In the genomic region with DNA sequence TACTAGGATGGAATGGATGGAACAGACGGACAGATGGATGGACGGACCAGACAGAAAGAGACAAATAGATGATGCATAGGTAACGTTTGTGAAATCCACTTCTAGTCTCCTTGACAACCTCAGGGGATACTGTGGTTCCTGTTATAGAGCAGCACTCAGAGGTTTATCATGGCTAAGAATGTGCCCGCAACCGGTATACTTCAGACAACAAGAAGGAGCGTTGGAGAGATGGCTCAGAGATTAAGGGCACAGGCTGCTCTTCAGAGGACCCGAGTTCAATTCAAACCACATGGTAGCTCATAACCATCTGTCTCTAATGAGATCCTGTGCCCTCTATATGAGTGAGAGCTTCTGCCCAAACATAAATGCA, we compare ENCODE assay signal across 15 mouse cellular contexts. TPM values are rescaled to one million over a fixed set of nuclear protein-coding genes. Genes with fewer than 3 reads are reported as not detected.
DNase-seq lines count a peak whose midpoint lies in the region; ATAC-seq and TF ChIP-seq lines count a peak whose summit lies in the region.
"Had no signal": no experiment of that assay in that cellular context is flagged by ENCODE, and none has a peak within 500 bp of the region (broad histone marks: within the 10 kb centered on the region; RNA-seq: fewer than 3 reads in every experiment).

No protein-coding gene starts in this region.

- H3K9ac ChIP-seq in heart, embryonic 11.5 days (ENCODE audit: low read depth, low read length) = no peak overlapping the region
- H3K9ac ChIP-seq in limb, embryonic 11.5 days (ENCODE audit: low read length) = no peak overlapping the region
- H3K9ac ChIP-seq in hindbrain, postnatal 0 days (replicated peaks; ENCODE audit: low read length) = no peak overlapping the region
- no peak overlapping the region for H3K9ac ChIP-seq in neural tube, embryonic 14.5 days (replicated peaks; ENCODE audit: low read depth, low read length)
- H3K9ac ChIP-seq: lung, embryonic 15.5 days had no signal

- H3K27ac ChIP-seq in heart, embryonic 11.5 days (ENCODE audit: low read depth, low read length) = no peak overlapping the region
- H3K27ac ChIP-seq in heart, embryonic 10.5 days = no peak overlapping the region
- no peak overlapping the region for H3K27ac ChIP-seq in limb, embryonic 11.5 days (replicated peaks; ENCODE audit: low read depth, low read length)
- H3K27ac ChIP-seq in limb, embryonic 10.5 days = no peak overlapping the region
- no peak overlapping the region for H3K27ac ChIP-seq in hindbrain, postnatal 0 days
- H3K27ac ChIP-seq in neural tube, embryonic 14.5 days (ENCODE audit: low read depth, low read length) = no peak overlapping the region
- H3K27ac ChIP-seq: lung, embryonic 15.5 days had no signal

- ATAC-seq in heart, embryonic 11.5 days (replicated peaks; ENCODE audit: insufficient number of reproducible peaks, low FRiP score, low TSS enrichment) = no peak
- no peak for ATAC-seq in limb, embryonic 11.5 days (ENCODE audit: insufficient number of reproducible peaks, low FRiP score, low TSS enrichment, low read depth)
- ATAC-seq in hindbrain, postnatal 0 days = peak; percentile 62
- no peak; the same call in 1 of the 2 replicates for ATAC-seq in neural tube, embryonic 14.5 days (ENCODE audit: low read depth)

- peaks cover 2% of the 10 kb centered on the region; the same call in 1 of the 2 replicates for H3K27me3 ChIP-seq in heart, embryonic 11.5 days (ENCODE audit: control insufficient read depth, insufficient read depth, low read length)
- H3K27me3 ChIP-seq in heart, embryonic 10.5 days (ENCODE audit: insufficient read depth, poor library complexity, severe bottlenecking) = peaks cover 5% of the 10 kb centered on the region; the same call in 1 of the 2 replicates
- no peaks in the 10 kb centered on the region for H3K27me3 ChIP-seq in limb, embryonic 11.5 days (ENCODE audit: control insufficient read depth, insufficient read depth, low read length)
- H3K27me3 ChIP-seq in limb, embryonic 10.5 days (ENCODE audit: low read depth, poor library complexity, severe bottlenecking) = peaks cover 17% of the 10 kb centered on the region
- H3K27me3 ChIP-seq in hindbrain, postnatal 0 days (ENCODE audit: insufficient read depth, low read length) = no peaks in the 10 kb centered on the region
- no peaks in the 10 kb centered on the region for H3K27me3 ChIP-seq in neural tube, embryonic 14.5 days (ENCODE audit: control insufficient read depth, insufficient read depth, low read length)

- H3K4me1 ChIP-seq in heart, embryonic 11.5 days (ENCODE audit: control insufficient read depth, insufficient read depth, low read length) = no peaks in the 10 kb centered on the region
- H3K4me1 ChIP-seq in heart, embryonic 10.5 days = peaks cover 16% of the 10 kb centered on the region
- peaks cover 3% of the 10 kb centered on the region; the same call in 1 of the 2 replicates for H3K4me1 ChIP-seq in limb, embryonic 11.5 days (ENCODE audit: control insufficient read depth, insufficient read depth, low read length)
- H3K4me1 ChIP-seq in limb, embryonic 10.5 days = peaks cover 14% of the 10 kb centered on the region
- no peaks in the 10 kb centered on the region for H3K4me1 ChIP-seq in hindbrain, postnatal 0 days (ENCODE audit: insufficient read depth, low read length)
- no peaks in the 10 kb centered on the region for H3K4me1 ChIP-seq in neural tube, embryonic 14.5 days (ENCODE audit: control insufficient read depth, insufficient read depth, low read length)
- H3K4me1 ChIP-seq: lung, embryonic 15.5 days had no signal

- no peak overlapping the region for H3K4me3 ChIP-seq in heart, embryonic 11.5 days (ENCODE audit: low read depth, low read length)
- no peak overlapping the region for H3K4me3 ChIP-seq in heart, embryonic 10.5 days
- no peak overlapping the region for H3K4me3 ChIP-seq in limb, embryonic 11.5 days (ENCODE audit: low read depth, low read length)
- H3K4me3 ChIP-seq in limb, embryonic 10.5 days = no peak overlapping the region
- H3K4me3 ChIP-seq in hindbrain, postnatal 0 days (ENCODE audit: low read length) = peak overlapping the region; percentile 20; the same call in 1 of the 2 replicates
- H3K4me3 ChIP-seq in neural tube, embryonic 14.5 days (ENCODE audit: low read depth, low read length) = peak overlapping the region; percentile 1; the same call in 1 of the 2 replicates
- H3K4me3 ChIP-seq: lung, embryonic 15.5 days had no signal

- TF ChIP-seq CTCF in hindbrain, postnatal 0 days (IDR thresholded peaks at IDR 0.05; ENCODE audit: low read depth) = no peak

- H3K36me3 ChIP-seq in heart, embryonic 11.5 days (ENCODE audit: control insufficient read depth, insufficient read depth, low read length) = no peaks in the 10 kb centered on the region
- no peaks in the 10 kb centered on the region for H3K36me3 ChIP-seq in heart, embryonic 10.5 days
- no peaks in the 10 kb centered on the region for H3K36me3 ChIP-seq in limb, embryonic 11.5 days (ENCODE audit: control insufficient read depth, insufficient read depth, low read length)
- no peaks in the 10 kb centered on the region for H3K36me3 ChIP-seq in limb, embryonic 10.5 days
- no peaks in the 10 kb centered on the region for H3K36me3 ChIP-seq in hindbrain, postnatal 0 days (ENCODE audit: insufficient read depth, low read length)
- H3K36me3 ChIP-seq in neural tube, embryonic 14.5 days (ENCODE audit: control insufficient read depth, insufficient read depth, low read length) = no peaks in the 10 kb centered on the region
- H3K36me3 ChIP-seq: lung, embryonic 15.5 days had no signal

- H3K4me2 ChIP-seq in heart, embryonic 11.5 days = peak overlapping the region; percentile 45
- H3K4me2 ChIP-seq in limb, embryonic 11.5 days (ENCODE audit: low read depth, severe bottlenecking) = peak overlapping the region; percentile 28; the same call in 1 of the 2 replicates
- peak overlapping the region; percentile 49 for H3K4me2 ChIP-seq in hindbrain, postnatal 0 days (ENCODE audit: low read depth, low read length)
- H3K4me2 ChIP-seq in neural tube, embryonic 14.5 days (ENCODE audit: low read depth, low read length) = peak overlapping the region; percentile 29; the same call in 1 of the 2 replicates

- H3K9me3 ChIP-seq in heart, embryonic 11.5 days (replicated peaks; ENCODE audit: control insufficient read depth, low read length) = no peaks in the 10 kb centered on the region
- H3K9me3 ChIP-seq in heart, embryonic 10.5 days = no peaks in the 10 kb centered on the region
- H3K9me3 ChIP-seq in limb, embryonic 11.5 days (ENCODE audit: control insufficient read depth, low read length) = no peaks in the 10 kb centered on the region
- H3K9me3 ChIP-seq in limb, embryonic 10.5 days (replicated peaks) = no peaks in the 10 kb centered on the region
- no peaks in the 10 kb centered on the region for H3K9me3 ChIP-seq in hindbrain, postnatal 0 days (ENCODE audit: low read length)
- H3K9me3 ChIP-seq in neural tube, embryonic 14.5 days (ENCODE audit: control insufficient read depth, low read length) = no peaks in the 10 kb centered on the region
- H3K9me3 ChIP-seq: lung, embryonic 15.5 days had no signal

- no peak for DNase-seq in heart, embryonic 10.5 days (ENCODE audit: low spot score)
- DNase-seq in limb, embryonic 11.5 days (ENCODE audit: low spot score) = no peak
- no peak for DNase-seq in limb, embryonic 10.5 days (ENCODE audit: low spot score)
- DNase-seq in hindbrain, postnatal 0 days (ENCODE audit: low spot score) = no peak
- DNase-seq in natural killer cell, adult 2 months (ENCODE audit: low spot score in 2 of 2) = no peak
- no peak for DNase-seq in layer of hippocampus, postnatal 10 days (ENCODE audit: low spot score in 2 of 2)
- DNase-seq: heart, postnatal 4 days; spleen, adult 18-20 months; thymus, adult 2 months had no signal

- 69% methylated on average over 7 of the region's 7 CpGs for WGBS in heart, embryonic 11.5 days (ENCODE audit: insufficient replicate concordance)
- WGBS in heart, embryonic 10.5 days = 63% methylated on average over 7 of the region's 7 CpGs
- 65% methylated on average over 7 of the region's 7 CpGs for WGBS in limb, embryonic 11.5 days
- WGBS in limb, embryonic 10.5 days = 69% methylated on average over 7 of the region's 7 CpGs
- 53% methylated on average over 7 of the region's 7 CpGs for WGBS in hindbrain, postnatal 0 days
- 76% methylated on average over 7 of the region's 7 CpGs for WGBS in neural tube, embryonic 14.5 days

RNA-seq across cellular contexts. Expression of gene Tex37, which starts 6.3 kb away (rescaled TPM):
- not detected in 2 replicates for polyA plus RNA-seq in heart, embryonic 11.5 days (2014; fragmentation: Nextera tagmentation; extraction: Ambion mirVana)
- polyA plus RNA-seq in heart, embryonic 10.5 days (2016; fragmentation: Nextera tagmentation; extraction: Ambion mirVana) = not detected in 2 replicates
- not detected in 2 replicates for polyA plus RNA-seq in limb, embryonic 11.5 days (2014; fragmentation: Nextera tagmentation; extraction: Ambion mirVana)
- not detected in 2 replicates for polyA plus RNA-seq in limb, embryonic 10.5 days (2016; fragmentation: Nextera tagmentation; extraction: Ambion mirVana)
- total RNA-seq in hindbrain, postnatal 0 days (2014; rRNA removed) = not detected in 2 replicates
- polyA plus RNA-seq in hindbrain, postnatal 0 days (2015; fragmentation: Nextera tagmentation; extraction: Ambion mirVana) = not detected in 2 replicates
- polyA plus RNA-seq in neural tube, embryonic 14.5 days (2014; fragmentation: Nextera tagmentation; extraction: Ambion mirVana) = not detected in 2 replicates
- not detected for total RNA-seq in layer of hippocampus, postnatal 10 days (2021)
- total RNA-seq: adrenal gland, postnatal 10 days; heart, postnatal 4 days; left cerebral cortex, postnatal 36 days had no signal
- polyA plus RNA-seq: large intestine, adult 2 months; lung, embryonic 15.5 days had no signal

RNA-seq across cellular contexts. Expression of gene Foxi3, which starts 44.0 kb away (rescaled TPM):
- not detected in 2 replicates for polyA plus RNA-seq in heart, embryonic 11.5 days (2014; fragmentation: Nextera tagmentation; extraction: Ambion mirVana)
- not detected in 2 replicates for polyA plus RNA-seq in heart, embryonic 10.5 days (2016; fragmentation: Nextera tagmentation; extraction: Ambion mirVana)
- 0.19 TPM in 1 of 2 replicates, not detected in the other for polyA plus RNA-seq in limb, embryonic 11.5 days (2014; fragmentation: Nextera tagmentation; extraction: Ambion mirVana)
- polyA plus RNA-seq in limb, embryonic 10.5 days (2016; fragmentation: Nextera tagmentation; extraction: Ambion mirVana) = not detected in 2 replicates
- not detected in 2 replicates for total RNA-seq in hindbrain, postnatal 0 days (2014; rRNA removed)
- not detected in 2 replicates for polyA plus RNA-seq in hindbrain, postnatal 0 days (2015; fragmentation: Nextera tagmentation; extraction: Ambion mirVana)
- not detected in 2 replicates for polyA plus RNA-seq in neural tube, embryonic 14.5 days (2014; fragmentation: Nextera tagmentation; extraction: Ambion mirVana)
- total RNA-seq in layer of hippocampus, postnatal 10 days (2021) = not detected
- total RNA-seq: adrenal gland, postnatal 10 days; heart, postnatal 4 days; left cerebral cortex, postnatal 36 days had no signal
- polyA plus RNA-seq: large intestine, adult 2 months; lung, embryonic 15.5 days had no signal

Comparison
In these comparisons a context has a peak if more than half of its experiments do, and no peak if none do; other contexts are left out.
1. H3K4me3 ChIP-seq: peak in hindbrain, postnatal 0 days (single experiment) and neural tube, embryonic 14.5 days (single experiment); none in heart, embryonic 11.5 days (single experiment), heart, embryonic 10.5 days (single experiment), limb, embryonic 11.5 days (single experiment) and limb, embryonic 10.5 days (single experiment).
2. Peak in every context shown above with its lines, with median percentiles within 50 percentile points of each other: H3K4me2 ChIP-seq.